Mouse (Mus musculus) embryo, embryonic 11 days (tissue): Measurements from ENCODE around the gene Urm1.
"Not testable (repeated sequence)": the region's sequence is repeated elsewhere in the genome, so short reads cannot be mapped to it uniquely, and the experiment has no call there.

Experiments
- DNase-seq: peaks from one replicate; pipeline ENCODE4 v3.0.0-alpha.2; 2015

Gene Urm1

DNA sequence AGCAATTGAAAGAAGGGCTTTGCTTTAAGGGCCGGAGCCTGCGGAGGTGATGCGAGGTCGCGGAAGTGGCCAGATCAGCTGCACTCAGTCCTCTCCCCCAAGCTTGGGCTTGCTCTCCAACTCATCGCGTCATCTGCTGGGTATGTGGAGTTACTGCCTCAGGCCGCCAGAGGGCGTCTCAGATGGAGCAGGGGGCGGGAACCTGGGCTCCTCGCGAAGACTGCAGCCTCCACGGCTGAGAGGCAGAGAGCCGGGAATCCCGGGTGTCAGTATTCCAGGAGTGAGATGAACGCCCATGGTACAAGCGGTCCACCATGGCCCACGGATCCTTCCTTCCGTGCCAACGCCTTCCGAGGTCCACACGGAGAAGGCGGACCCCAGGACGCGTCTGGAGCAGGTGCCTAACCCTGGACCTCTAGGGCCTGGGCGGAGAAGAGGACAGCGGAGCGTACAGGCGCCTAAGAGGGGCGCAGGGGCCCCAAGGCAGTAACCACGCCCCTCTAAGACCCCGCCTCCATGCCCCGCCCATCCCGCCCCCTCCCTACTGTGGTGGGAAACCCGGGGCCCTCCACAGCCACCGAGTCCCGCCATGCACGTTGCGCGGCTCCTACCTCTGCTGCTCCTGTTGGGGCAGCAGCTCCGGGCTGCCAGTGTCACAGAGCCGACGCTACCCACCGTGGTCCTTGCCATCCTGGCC is 49.2 kb downstream of the Urm1 start, which contains the start of gene Cercam:
TSS of gene Cercam (plus strand) at position 216 of the 697 bp plus-strand sequence.
- peak; percentile 93 for DNase-seq

DNA sequence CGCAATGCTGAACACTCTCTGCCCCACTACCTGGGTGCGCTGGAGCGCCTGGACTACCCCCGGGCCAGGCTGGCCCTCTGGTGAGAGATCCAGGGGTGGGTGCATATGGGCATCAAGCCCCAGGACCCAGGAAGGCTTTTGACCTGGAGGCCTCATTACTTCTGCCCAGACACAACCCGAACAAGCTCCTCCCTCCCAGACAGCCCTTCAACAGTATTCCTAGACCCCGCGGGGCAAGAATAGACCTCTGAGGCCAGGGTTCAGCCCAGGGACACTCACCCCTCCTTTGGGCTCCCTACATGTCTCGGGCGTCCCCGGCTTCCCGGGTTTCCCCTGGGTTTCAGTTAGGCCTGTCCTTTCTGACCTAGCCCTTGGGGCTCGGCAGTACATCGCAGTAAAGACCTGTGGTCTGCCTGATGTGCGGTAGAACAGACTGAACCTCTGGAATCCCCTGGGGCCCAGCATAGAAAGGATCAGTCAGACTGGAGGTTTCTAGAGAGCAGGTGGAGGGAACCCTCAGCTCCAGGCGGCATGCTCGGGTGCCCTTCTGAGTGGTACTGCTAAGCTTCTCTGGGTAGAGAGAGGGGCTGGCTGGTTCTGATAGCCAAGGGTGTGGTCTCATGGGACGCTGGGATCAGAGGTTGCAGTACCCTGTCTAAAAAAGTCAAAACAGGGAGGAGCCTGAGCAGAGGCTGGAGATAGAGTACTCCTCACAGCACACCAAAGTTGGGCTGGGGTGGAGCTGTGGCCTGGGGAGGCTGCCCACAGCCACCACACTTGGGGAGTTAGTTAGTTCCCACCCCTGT is 50.0 kb downstream of the Urm1 start:
- DNase-seq, result peak; percentile 59

DNA sequence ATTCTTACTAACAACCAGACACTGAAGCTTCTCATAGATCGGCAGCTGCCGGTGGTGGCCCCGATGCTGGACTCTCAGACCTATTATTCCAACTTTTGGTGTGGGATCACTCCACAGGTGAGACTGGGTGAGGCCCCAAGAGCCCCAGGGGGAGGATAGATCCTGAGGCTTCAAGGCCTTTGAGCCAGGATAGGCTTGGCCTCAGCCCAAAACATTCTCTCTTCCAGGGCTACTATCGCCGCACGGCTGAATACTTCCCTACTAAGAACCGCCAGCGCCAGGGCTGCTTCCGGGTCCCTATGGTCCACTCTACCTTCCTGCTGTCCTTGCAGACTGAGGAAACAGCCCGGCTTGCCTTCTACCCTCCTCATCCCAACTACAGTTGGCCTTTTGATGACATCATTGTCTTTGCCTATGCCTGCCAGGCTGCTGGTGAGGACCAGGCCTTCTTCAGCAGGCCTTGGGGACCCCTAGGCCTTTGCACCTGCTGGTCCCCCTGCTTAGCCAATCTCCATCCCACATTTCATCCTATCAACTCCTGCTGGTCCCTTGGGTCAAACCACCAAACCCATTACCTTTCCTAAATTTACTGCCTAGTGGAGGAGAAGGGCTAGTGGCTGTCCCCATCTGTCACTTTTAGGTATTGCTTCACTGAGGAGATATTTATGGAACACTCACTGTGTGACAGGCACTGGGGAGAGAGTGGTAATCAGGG is 52.9 kb downstream of the Urm1 start:
- DNase-seq, result no peak

DNA sequence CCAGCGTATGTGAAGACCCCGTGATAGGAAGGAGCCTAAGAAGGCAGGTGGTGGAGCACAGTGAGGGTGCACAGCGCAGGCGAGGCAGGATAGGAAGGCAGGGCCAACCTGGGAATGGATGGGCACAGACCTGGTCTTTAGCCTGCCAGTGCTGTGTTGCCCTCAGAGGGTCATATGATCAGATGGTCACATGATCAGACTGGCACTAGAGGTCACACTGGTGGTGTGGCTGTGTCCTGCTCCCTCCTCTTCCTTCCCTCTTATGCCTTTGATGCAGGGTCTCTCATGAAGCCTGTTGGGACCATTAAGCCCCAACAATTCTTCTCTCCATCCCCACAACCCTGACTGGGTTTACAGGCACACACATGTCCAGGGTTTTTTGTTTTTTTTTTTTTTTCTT is 53.9 kb downstream of the Urm1 start:
- no peak for DNase-seq

DNA sequence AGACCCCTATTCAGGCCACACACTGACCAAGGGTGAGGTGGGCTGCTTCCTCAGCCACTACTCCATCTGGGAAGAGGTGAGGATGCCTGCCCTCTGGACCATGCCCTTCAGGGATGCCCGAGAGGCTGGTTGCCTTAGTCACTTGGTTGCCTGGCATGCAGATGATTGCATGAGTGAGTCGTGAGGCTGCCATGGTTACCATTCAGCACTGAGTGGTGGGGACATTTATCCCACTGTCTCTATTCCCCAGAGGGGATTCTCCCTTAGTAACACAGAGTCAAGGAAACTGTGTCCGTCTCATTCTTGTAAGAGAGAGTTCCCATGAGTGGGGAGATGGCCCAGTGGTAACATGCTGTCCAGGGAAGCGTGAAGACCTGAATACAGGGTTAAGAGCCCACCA is 58.2 kb downstream of the Urm1 start:
- DNase-seq, result no peak

DNA sequence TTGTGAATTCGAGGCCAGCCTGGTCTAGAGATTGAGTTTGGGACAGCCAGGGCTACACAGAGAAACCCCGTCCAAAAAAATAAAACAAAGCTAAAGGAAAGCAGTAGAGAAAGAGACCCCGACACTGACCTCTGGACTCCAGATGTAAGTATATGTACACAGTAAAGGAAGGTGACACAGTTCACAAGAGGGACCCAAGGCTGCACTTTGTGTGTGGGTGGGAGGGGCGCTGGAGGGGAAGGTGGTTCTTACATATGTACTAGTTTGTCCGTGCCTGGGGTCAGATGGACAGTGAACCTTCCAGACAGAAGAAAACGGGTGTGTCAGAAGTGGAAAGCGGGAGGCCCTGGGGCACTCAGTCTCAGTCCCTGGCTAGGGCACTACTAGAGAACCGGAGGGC is 59.3 kb downstream of the Urm1 start:
- no peak for DNase-seq

DNA sequence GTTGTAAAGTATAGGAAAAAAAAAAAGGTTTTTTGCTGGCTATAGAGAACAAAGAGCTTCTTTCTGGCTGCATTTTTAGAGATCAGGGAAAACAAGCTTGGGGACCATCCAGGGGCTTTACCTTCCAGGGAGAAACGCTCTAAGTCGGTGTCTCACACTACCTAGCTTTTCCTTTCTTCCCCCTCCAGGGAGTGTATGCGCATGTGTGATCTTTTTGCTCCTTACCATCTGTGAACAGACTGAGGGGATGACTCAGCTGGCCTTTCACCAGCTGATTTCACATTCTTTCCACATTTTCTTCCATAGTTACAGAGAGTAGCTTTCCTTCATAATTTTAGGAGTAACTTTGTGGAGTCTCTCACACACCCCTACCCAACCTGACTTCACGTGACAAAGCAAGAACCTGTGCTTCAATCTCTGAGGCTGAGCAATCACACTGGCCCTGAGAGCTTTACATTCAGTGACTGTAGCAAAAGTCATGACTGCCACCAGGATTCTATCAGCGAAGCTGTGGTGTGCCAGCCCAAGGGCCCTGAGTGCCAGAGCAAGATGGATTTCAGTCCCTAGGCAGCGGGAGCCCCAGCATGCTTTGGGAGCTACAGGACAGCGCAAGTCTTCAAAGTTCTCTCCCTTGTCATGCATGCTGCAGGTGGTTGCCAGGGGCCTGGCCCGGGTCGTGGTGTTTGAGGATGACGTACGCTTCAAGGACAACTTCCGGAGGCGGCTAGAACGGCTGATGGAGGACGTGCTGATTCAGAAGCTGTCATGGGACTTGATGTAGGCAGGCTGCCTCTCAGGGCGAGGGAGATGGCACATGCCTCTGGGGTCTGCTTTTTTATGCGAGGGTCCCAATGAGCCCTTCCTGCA is 60.3 kb downstream of the Urm1 start:
- DNase-seq, result no peak

DNA sequence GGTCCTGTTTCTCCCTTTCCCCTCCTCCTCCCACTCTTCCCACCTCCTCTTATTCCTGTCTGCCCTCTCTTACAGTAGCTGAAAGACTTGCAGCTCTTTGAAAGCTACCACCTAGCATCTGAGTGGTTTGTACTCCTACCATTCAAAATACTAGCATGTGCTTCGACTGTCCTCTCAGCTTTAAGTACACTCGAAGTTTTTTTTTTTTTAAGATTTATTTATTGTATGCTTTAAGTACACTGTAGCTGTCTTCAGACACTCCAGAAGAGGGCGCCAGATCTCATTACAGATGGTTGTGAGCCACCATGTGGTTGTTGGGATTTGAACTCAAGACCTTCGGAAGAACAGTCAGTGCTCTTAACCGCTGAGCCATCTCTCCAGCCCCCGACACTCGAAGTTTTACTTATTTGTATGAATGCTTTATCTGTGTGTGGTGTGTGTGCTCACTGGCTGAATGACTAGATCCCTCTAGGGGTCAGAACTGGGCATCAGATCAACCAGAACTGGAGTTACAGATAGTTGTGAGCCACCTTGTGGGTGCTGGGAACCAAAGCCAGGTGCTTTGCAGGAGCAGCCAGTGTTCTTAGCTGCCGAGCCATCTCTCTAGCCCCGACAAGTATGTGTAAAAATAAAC is 66.9 kb downstream of the Urm1 start:
- DNase-seq, result not testable (repeated sequence)

DNA sequence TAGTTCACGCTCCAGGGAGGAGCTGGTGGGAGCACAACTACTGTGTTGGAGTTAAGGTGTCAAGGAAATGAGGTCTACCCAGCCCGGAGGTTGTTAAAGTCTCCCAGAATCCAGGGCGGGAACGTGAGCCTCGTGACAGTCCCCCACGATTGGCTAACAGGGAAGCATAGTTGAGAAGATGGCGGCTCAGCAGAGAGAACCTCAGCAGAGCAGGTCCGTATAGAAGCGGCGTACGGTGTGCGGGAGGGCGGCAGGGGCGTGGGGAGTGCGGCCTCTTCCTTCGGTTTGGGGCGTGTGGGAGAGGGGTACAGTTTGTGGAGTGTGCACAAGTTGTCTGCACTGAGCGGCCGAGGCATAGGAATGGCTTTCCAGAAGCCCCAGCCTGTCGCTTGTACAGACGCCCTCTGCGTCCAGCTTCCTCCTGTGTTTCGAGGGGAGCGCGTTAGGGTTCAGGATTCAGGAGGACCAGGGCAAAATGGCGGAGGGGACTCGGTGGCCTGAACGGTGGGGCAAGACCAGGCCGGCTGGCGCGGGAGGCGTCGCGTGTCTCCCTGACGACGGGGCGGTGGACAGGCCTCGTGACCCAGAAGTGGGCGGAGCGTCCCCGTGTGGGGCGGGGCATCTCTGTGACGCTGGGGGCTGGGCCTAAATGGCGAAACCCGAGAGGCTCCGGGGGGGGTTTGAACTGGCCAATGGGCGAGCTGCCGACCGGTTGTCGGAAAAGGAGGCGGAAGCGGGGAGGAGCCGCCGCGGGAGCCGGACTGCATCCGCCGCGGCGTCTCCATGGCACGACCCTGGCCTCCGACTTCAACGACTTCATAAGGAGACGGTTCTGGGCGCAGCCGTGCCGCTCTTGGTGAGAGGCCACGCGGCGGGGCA is 69.4 kb downstream of the Urm1 start, which contains the start of gene Odf2:
TSS of gene Odf2 (plus strand) at position 156 of the 879 bp plus-strand sequence.
- DNase-seq, result peak; percentile 99

DNA sequence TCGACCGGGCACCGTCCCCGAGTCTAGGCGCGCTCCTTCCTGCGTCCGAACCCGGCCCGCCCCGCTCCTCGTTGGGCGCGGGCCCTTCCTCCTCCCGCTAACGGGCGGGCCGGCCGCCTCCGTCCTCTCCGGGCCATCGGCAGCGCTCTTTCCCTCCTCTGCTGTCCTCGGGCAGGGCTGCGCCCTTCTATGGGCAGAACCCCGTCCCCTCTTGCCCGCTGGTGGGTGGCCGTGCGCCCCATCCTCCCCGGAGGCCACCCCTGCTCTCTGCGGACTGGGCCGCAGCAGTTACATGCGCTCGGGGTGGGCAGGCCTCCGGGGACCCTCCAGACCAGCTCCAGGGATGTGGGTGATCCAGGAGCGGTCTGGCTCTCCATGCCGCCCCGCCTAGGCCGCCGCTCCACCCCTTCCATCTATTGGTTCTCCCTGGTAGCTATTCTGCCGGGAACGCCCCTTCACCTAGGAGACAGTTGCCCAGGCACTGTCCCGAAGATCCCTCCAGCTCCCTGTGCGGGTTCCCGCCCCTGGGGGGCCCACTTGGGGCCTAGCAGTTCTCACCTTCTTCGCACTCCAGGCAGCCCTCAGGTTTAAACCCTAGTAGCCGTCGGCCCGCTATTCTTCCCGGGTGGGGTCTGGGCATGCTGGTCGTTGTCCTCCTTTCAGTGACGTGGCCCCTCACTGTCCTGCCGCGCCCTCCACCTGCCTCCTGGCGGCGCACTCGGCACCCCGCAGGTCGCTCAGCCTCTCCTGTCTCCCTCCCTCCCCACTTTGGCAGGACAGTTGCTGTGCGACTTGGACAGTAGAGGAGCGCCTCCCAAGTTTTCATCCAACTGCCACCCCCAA is 70.3 kb downstream of the Urm1 start:
- DNase-seq, result peak; percentile 91

DNA sequence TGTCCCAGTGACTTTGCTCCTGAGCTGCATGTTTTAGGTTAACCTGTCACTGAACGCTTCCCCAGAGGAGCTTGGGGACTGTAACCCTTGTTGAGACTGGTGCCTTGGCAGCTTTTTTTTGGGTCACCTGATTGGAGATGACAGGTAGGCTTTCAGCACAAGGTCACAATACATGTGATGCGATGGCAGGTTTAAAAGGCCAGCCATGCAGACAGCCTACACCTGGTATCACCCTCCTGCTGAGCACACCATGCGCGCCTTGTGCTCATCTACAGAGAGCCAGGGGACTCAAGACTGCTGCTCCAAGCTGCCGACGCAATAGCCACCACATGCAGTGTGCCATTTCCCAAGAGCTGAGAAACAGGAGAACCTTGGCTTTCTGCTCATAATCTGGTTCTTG is 71.9 kb downstream of the Urm1 start:
- DNase-seq, result no peak
